Mouse (Mus musculus) hindbrain, embryonic 13.5 days (tissue): Measurements from ENCODE around the gene Lamc2. TPM values are rescaled to one million over a fixed set of nuclear protein-coding genes. Genes with fewer than 3 reads are reported as not detected.

Source experiments
- ATAC-seq: fragments of 200-750 bp; cut with Nextera tagmentation; 2 replicates; pipeline ENCODE4 v1.8.0; 2017; ENCODE audit warnings: moderate TSS enrichment; ENCODE audit not compliant: low FRiP score
- H3K27ac ChIP-seq: fragments of 300-500 bp; sonication (generic); 2 replicates; pipeline ENCODE4 v1.5.1; 2015; ENCODE audit warnings: inconsistent platforms, mild to moderate bottlenecking, moderate library complexity
- H3K27me3 ChIP-seq: fragments of 300-500 bp; sonication (generic); 2 replicates; pipeline ENCODE4 v1.6.1; 2015; ENCODE audit warnings: mild to moderate bottlenecking, inconsistent platforms
- H3K36me3 ChIP-seq: fragments of 300-500 bp; sonication (generic); 2 replicates; pipeline ENCODE4 v1.6.1; 2015; ENCODE audit warnings: mild to moderate bottlenecking, inconsistent platforms
- H3K4me1 ChIP-seq: fragments of 300-500 bp; sonication (generic); replicated peaks from 2 replicates; pipeline ENCODE4 v1.6.1; 2015; ENCODE audit warnings: inconsistent platforms
- H3K4me2 ChIP-seq: fragments of 300-500 bp; sonication (generic); 2 replicates; pipeline ENCODE4 v1.6.1; 2015; ENCODE audit warnings: inconsistent platforms, mild to moderate bottlenecking, moderate library complexity
- H3K4me3 ChIP-seq: fragments of 300-500 bp; sonication (generic); 2 replicates; pipeline ENCODE4 v1.5.1; 2015; ENCODE audit warnings: mild to moderate bottlenecking, inconsistent platforms
- H3K9ac ChIP-seq: fragments of 300-500 bp; sonication (generic); 2 replicates; pipeline ENCODE4 v1.6.1; 2015; ENCODE audit warnings: mild to moderate bottlenecking, inconsistent platforms
- H3K9me3 ChIP-seq: fragments of 300-500 bp; sonication (generic); 2 replicates; pipeline ENCODE4 v1.6.1; 2016; ENCODE audit warnings: inconsistent platforms
- WGBS: fragments of 180-500 bp; shearing (Covaris S2); methylation state at CpG from one replicate; pipeline ENCODE4 v1.1.7; 2015; 5-methylcytosine and 5-hydroxymethylcytosine counted together
- polyA plus RNA-seq: library from polyadenylated mRNA; unstranded; fragments of >200 nt; fragmentation: Nextera tagmentation; extraction: Ambion mirVana; gene quantifications from 2 replicates; pipeline ENCODE4 v1.2.1, GENCODE M21; 2015

The Lamc2 gene
- polyA plus RNA-seq, 1 experiment from 2014 or later, result 0.84 TPM

DNA sequence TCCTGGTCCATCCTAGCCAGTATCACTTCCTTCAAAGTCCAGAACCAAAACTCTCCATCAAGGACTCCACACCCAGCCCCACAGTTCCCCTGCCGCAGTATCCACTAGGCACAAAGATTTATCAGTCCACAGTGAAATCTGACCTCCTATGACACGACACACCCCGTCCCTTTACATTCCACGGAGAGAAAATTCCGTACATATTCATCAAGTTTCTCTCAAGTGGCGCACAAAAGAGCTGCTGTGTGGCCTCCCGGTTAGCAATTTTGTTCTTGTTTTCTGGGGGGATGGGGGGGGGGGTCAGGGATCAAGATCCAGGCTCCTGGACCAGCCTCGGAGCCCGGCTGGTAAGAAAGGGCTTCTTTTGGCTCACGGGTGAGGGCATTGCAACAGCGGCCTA is 87.7 kb downstream of the Lamc2 start:
- 0 out of 2 replicates have a peak, but pooled peaks cover 4% of the 10 kb centered on the region for H3K4me1 ChIP-seq
- H3K27ac ChIP-seq, result no peak overlapping the region
- ATAC-seq, result no peak
- no peak overlapping the region for H3K4me3 ChIP-seq
- no peak overlapping the region for H3K9ac ChIP-seq
- H3K27me3 ChIP-seq, result peaks cover 5% of the 10 kb centered on the region
- 39% methylated on average over 11 of the region's 11 CpGs for WGBS
- H3K36me3 ChIP-seq, result peaks cover 5% of the 10 kb centered on the region; the same call in 1 of the 2 replicates
- no peaks in the 10 kb centered on the region for H3K9me3 ChIP-seq
- no peak overlapping the region for H3K4me2 ChIP-seq

DNA sequence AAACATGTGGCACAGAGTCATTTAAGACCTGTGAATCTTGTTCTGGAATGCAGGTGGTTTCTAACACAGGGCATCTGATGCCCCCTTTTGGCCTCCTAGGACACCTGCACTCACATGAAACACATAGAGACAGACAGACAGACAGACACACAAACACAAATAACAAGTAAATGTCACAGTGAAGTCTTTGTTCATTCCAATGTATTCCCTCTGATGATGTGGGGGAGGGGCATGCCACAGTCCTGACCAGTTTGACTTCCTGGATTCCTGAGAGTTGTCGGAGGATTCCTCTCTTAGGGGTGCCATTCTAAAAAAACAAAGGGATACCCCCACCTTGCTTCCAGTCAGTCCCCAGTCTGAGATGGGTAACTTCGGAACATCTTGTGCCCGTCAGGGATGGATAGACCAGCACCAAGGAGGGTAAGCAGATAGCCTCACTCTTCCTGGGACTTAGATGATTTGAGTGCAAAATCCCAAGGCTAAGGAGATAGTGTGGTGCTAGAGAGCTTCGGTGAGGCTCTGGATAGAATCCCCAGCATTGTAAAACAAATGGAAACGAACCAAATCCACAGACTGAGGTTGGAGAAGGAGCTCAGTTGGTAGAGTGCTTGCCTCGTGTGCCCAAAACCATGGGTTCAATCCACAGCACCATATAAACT is 89.1 kb downstream of the Lamc2 start:
- Histone ChIP-seq H3K27me3 (peaks cover 11% of the 10 kb centered on the region), H3K4me1 (peaks cover 13% of the 10 kb centered on the region), H3K9me3 (no peaks in the 10 kb centered on the region), H3K36me3 (peaks cover 5% of the 10 kb centered on the region; the same call in 1 of the 2 replicates), H3K4me2 (no peak overlapping the region), H3K9ac (no peak overlapping the region), H3K4me3 (no peak overlapping the region), H3K27ac (no peak overlapping the region)
- 91% methylated on average over 6 of the region's 6 CpGs for WGBS
- ATAC-seq, result no peak

DNA sequence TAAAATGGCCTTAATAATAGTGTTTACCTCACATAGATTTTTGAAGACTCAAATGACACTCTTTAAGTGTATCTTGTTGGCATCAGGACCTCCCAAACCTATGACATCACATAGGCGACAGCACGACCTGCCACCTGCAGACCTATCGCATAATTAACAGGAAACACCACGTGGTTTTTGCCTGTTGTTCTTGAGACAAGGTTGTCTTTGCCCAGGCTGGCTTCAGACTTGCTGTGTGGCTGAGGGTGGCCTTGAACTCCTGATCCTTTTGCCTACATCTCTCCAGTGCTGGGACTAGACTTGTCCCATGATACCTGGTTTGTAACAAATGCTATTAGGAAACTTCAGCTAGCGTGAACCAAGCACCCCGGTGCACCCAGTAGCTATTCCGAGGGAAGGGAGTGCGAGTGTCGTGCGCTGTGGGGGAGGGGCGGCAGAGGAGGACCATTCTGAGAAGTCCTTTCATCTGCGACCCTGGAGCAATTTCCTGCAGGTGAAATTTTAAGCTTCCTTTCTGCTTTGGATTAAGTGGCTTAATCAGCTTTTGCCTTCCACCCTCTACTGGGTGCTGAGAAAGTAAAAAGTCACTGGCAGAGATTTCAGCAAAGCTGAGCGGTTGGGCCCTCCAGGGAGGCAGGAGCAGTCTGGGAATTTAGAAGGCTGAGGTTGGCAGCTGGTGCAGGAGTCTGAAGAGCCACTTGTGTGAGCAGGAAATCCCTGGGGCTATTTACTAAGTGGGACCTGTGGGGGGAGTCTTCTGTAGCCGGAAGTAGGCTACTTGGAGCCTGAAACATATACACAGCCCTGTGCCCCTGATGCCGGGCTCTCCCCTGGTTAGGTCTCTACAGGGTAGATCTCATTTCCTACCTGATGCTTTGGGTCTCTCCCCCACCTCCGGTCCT is 90.2 kb downstream of the Lamc2 start:
- Histone ChIP-seq H3K4me1 (peaks cover 18% of the 10 kb centered on the region), H3K27me3 (peaks cover 14% of the 10 kb centered on the region), H3K4me2 (no peak overlapping the region), H3K27ac (no peak overlapping the region), H3K4me3 (no peak overlapping the region), H3K9ac (no peak overlapping the region), H3K9me3 (no peaks in the 10 kb centered on the region), H3K36me3 (peaks cover 8% of the 10 kb centered on the region)
- 0 out of 2 replicates have a peak, but pooled peaks have one; percentile 23 for ATAC-seq
- 28% methylated on average over 16 of the region's 16 CpGs for WGBS

DNA sequence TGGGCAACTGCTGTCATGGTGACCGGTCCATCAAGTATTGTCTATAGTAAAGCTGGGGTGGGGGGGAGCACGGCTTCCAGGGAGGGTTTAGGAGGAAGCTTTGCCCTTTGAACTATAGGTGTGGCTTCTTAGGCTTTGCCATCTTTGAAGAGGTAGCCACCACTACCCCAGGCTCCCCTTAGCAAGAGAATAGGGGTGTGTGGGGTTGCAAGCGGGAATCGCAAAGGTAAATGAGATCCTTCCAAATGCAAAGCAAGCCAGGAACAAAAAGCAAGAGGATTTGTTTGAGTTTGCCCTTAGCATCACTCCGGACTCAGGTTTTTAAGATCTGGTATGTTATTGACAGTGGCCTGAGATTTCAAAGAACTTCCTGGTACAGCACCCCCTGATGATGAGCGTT is 90.9 kb downstream of the Lamc2 start:
- Histone ChIP-seq H3K4me2 (no peak overlapping the region), H3K36me3 (peaks cover 14% of the 10 kb centered on the region), H3K27me3 (peaks cover 14% of the 10 kb centered on the region), H3K4me1 (peaks cover 18% of the 10 kb centered on the region), H3K4me3 (no peak overlapping the region), H3K9ac (no peak overlapping the region), H3K27ac (no peak overlapping the region), H3K9me3 (no peaks in the 10 kb centered on the region)
- ATAC-seq, result no peak
- 46% methylated on average over 6 of the region's 6 CpGs for WGBS

DNA sequence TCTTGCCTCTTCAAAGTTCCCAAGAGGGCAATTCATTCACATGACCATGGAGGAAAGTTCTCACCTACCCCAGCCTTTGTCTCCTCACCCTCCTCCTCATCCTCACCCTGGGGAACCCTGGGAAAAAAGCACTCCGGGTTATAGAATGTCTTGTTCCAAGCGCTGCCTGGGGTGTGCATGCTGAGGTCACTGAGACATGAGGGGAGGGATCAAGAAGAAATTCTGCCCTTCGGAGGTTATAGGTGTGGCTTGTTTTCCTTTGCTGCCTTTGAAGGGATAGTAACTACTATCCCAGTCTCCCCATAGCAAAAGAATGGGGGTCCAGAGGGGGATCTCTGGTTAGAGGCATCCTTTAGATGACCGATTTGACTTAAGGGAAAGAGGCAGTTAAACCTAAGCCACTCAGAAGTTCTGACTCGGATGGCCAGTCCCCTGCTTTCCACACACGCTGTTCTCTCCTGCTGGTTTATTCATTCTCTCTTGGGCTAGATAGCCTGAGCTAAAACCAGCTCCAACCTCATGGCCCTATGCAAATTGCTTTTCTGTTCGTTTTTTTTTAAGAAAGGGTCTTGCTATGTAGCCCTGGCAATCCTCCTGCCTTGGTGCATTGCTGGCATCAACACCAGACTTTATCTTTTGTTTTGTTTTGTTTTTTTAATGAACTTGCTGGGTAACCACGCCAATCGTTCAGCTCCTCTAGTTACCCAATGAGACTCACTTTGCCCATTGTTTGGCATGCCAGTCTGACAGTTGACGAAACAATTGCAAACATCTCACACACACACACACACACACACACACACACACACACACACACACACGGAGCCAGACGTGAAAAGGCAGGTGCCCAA is 91.8 kb downstream of the Lamc2 start:
- Histone ChIP-seq H3K4me2 (no peak overlapping the region), H3K9me3 (no peaks in the 10 kb centered on the region), H3K9ac (no peak overlapping the region), H3K4me1 (peaks cover 18% of the 10 kb centered on the region), H3K4me3 (no peak overlapping the region), H3K36me3 (peaks cover 21% of the 10 kb centered on the region), H3K27ac (no peak overlapping the region), H3K27me3 (peaks cover 19% of the 10 kb centered on the region)
- no peak for ATAC-seq
- 29% methylated on average over 12 of the region's 12 CpGs for WGBS

DNA sequence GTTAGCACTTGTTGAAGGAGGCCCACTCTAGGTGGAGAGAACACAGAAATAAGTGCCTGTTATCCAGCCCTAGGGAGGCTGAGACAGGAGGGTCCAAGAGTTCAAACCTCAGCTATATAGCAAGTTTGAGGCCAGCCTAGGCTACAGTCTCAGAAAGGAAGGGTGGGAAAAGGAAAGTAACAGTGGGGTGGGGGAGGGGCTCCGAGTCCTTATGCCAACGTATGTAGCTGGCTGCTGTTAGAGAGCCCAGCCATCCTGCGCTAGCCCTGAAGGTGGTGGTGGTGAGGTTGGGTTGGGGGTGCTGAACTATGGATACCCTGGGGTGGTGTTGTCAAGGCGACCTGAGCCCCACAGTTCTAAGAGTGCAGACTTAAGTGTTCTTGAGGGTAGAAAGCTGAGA is 92.7 kb downstream of the Lamc2 start:
- ATAC-seq, result no peak
- WGBS, result 69% methylated on average over 4 of the region's 4 CpGs
- Histone ChIP-seq H3K4me3 (no peak overlapping the region), H3K4me2 (no peak overlapping the region), H3K9ac (no peak overlapping the region), H3K27me3 (peaks cover 19% of the 10 kb centered on the region), H3K4me1 (peaks cover 18% of the 10 kb centered on the region), H3K36me3 (peaks cover 27% of the 10 kb centered on the region), H3K9me3 (no peaks in the 10 kb centered on the region), H3K27ac (no peak overlapping the region)

DNA sequence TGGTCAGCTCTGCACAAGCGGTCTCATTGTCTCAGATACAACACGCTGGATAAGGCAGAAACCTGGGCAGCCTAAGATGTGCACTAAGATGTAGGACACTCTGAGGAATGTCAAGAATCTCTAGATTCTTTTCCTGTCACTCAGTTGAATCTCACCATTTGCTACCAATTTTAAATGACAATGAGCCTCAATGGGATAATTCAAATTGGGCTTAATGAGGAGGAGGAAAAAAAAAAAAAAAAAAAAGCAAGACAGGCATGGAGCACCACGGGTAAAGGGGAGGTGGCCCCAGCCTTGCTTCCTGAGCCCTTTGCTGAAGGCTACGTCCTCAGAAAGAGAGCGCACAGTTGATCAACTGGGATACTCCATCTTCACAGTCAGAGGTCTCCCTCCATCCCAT is 93.1 kb downstream of the Lamc2 start:
- H3K9me3 ChIP-seq, result no peaks in the 10 kb centered on the region
- WGBS, result 60% methylated on average over 5 of the region's 5 CpGs
- ATAC-seq, result no peak

DNA sequence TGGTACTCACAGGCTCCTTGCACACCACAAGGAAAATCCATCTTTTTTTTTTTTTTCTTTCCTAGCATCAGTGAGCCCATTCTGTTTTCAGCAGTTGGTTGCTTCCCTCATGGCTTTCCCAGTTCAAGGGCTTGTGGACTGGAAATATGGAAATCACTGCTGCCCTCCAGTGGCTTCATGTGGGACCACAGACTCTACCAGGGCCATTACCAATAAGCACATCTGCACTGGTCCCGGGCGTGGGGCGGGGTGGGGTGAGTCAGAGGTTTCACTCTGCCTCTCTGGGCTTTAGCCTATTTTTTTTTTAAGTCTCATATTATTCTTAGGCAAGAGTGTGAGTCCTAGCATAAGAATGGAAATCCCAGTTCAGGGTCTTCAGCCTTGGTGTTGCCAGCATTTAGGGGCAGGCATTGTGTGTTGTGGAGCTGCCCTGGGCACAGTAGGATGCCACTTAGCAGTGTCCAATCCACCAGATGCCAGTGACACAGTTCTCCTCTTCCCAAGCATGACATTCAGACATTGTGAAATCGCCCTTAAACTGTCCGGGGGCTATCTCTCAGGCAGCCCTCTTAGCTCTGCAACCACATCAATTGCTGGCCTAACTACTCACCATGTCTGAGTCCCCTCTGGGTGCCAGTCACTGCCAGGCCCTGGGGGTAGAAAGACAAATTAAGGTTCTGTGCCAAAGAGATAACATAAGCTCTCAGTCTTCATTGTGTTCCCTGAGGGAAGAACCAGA is 93.8 kb downstream of the Lamc2 start:
- H3K4me3 ChIP-seq, result no peak overlapping the region
- peaks cover 18% of the 10 kb centered on the region for H3K4me1 ChIP-seq
- H3K9ac ChIP-seq, result no peak overlapping the region
- H3K36me3 ChIP-seq, result peaks cover 36% of the 10 kb centered on the region
- no peak overlapping the region for H3K4me2 ChIP-seq
- H3K9me3 ChIP-seq, result no peaks in the 10 kb centered on the region
- H3K27ac ChIP-seq, result no peak overlapping the region
- peaks cover 19% of the 10 kb centered on the region for H3K27me3 ChIP-seq
- peak; percentile 57; the same call in 1 of the 2 replicates for ATAC-seq
- WGBS, result 50% methylated on average over 5 of the region's 5 CpGs

More for the DNA sequence above, 93.1 kb downstream of the Lamc2 start:
- Histone ChIP-seq H3K4me3 (no peak overlapping the region), H3K4me2 (no peak overlapping the region), H3K27ac (no peak overlapping the region), H3K4me1 (peaks cover 18% of the 10 kb centered on the region), H3K9ac (no peak overlapping the region), H3K27me3 (peaks cover 19% of the 10 kb centered on the region), H3K36me3 (peaks cover 29% of the 10 kb centered on the region)

DNA sequence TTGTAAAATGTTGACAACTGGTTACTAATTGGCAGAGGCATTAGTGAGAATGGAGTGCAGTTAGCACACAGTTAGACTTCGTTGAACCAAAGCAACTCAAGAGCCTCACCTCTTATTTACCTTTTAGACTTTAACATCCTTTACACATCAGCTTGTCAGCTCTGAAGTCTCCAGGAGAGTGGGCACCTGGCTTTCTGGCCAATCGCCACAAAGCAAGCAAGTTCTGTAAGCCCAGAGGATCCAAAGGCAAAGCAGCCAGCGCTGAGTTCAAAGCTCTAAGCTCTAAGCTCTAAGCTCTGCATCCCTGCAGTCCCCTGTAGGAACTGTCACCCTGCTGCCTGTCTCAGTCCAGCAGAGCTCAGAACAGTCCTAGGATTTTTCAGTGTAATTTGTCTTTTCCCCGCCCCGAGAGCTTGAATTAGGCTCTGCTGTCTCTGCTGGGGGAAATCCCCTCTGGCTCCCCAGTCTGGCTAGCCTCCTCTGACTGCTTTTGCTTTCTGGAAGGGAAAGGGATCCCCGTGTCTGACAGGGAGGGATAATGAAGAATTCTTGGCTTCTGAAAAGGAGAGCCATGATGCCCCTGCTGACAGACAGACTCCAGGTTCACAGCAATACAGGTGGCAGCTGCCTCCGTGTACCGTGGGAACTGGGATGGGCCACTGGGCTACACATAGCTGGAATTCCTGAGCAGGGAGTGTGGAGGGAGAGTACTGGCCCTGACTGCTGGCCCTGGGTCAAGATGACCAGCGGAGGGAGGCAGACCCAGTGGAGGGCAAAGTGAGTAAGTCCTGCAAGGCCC is 94.6 kb downstream of the Lamc2 start:
- Histone ChIP-seq H3K9ac (no peak overlapping the region), H3K4me3 (no peak overlapping the region), H3K36me3 (peaks cover 43% of the 10 kb centered on the region), H3K27me3 (peaks cover 19% of the 10 kb centered on the region), H3K27ac (no peak overlapping the region), H3K4me1 (peaks cover 18% of the 10 kb centered on the region), H3K9me3 (no peaks in the 10 kb centered on the region), H3K4me2 (no peak overlapping the region)
- 42% methylated on average over 9 of the region's 9 CpGs for WGBS
- ATAC-seq, result peak; percentile 36; the same call in 1 of the 2 replicates

DNA sequence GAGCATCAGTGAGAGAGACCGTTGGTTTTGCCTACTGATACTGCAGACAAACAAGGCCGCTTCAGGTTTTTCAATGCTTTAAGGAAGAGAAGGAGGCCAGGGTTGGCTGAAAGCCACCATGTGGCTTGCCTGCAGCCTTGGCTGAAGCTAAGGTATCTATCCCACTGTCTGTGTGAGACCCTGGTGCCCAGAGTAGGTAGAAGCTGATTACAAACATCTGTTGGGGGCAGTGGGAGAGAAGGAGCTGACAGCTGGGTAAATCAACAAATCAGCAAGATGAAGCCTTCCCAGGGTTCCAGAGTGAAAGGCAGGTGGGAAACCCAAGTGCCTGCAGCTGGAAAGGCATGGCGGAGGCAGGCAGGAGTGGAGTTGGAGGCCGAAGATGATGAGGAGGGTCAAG is 95.4 kb downstream of the Lamc2 start:
- ATAC-seq, result no peak
- Histone ChIP-seq H3K27ac (no peak overlapping the region), H3K36me3 (peaks cover 47% of the 10 kb centered on the region), H3K4me3 (no peak overlapping the region), H3K4me1 (peaks cover 18% of the 10 kb centered on the region), H3K27me3 (peaks cover 19% of the 10 kb centered on the region), H3K4me2 (no peak overlapping the region), H3K9me3 (no peaks in the 10 kb centered on the region), H3K9ac (no peak overlapping the region)
- WGBS, result 85% methylated on average over 4 of the region's 4 CpGs

DNA sequence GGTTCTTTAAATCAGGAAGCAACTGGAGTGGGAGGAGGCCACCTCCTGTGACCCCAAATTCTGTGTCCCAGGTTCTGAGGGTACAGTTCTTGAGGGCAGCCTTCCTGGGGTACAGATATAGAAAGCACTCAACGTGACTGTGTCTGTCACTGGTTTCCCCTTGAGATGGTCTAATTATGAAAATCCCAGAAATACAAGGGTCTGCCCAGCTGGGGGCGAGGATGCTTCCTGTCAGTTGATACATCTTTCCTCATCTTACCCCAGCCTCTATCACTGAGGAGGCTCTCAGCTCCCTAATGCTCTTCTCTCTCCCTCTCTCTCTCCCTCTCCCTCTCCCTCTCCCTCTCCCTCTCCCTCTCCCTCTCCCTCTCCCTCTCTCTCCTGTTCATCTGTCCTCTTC is 96.2 kb downstream of the Lamc2 start:
- no peak for ATAC-seq
- H3K4me2 ChIP-seq, result no peak overlapping the region
- H3K27me3 ChIP-seq, result peaks cover 19% of the 10 kb centered on the region
- no peak overlapping the region for H3K27ac ChIP-seq
- peaks cover 18% of the 10 kb centered on the region for H3K4me1 ChIP-seq
- H3K9ac ChIP-seq, result no peak overlapping the region
- no peaks in the 10 kb centered on the region for H3K9me3 ChIP-seq
- peaks cover 46% of the 10 kb centered on the region for H3K36me3 ChIP-seq
- no peak overlapping the region for H3K4me3 ChIP-seq
- 78% methylated on average over 2 of the region's 2 CpGs for WGBS
